Mouse (Mus musculus): ENCODE measurements around the gene Lekr1.

The Lekr1 gene

DNA sequence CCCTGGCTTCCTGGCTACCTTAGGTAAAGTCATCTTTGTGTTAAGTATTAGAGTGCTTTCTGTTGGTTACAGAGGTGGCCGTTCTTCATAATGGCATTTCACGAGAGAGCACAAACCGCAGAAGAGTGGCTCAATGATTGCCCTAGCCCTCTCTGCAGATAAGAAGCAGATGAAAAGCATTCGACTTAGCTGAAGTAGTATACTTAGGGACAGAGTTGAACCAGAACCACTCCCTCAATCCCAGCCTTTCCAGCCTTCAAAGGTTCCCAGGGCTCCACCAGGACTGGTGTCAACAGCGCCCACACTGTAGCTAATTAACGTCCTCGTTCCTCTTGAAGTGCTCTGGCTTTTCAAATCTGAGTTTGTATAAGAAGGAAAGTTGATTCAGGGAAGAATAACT is 166.4 kb downstream of the Lekr1 start:
- no peak for DNase-seq (ENCODE audit: low spot score)

DNA sequence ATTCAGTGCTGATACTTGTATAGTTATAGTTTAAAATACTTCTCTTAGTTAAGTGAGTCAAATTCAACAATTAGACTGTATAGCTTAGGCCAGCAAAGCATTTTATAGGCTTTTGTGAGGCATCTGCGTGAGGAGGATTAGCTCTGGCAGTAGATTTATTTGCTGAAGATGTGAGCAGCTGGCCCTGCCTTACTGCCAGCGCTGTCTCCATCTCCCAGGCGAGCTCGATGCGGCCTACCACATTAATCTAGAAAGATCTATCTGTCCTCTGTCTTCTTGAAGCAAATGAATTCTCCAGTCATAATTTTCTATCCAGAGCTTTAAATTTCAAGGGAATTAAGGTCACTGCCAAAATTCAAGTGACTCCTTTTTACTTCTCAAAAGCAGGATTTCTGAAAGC is 170.4 kb downstream of the Lekr1 start:
- no peak for DNase-seq (ENCODE audit: low spot score)

DNA sequence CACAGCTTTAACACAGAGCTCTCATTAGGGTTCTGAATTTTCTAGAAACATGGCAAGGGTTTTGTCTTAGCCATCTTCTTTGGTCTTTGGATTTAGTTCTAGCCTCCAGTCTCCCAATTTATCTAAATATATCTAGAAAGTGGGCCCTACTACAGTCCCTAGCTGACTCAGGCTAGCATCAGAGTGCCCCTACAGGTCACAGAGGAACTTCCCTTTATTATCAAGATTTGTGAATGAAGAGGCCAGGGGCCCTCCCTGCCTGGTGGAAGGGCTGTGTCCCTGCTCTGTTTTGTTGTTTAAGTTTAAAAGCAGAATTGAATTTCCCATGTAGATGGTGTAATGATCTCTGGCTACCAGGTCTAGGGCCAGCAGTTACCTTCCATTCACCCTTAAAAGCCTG is 173.6 kb downstream of the Lekr1 start:
- no peak for DNase-seq (ENCODE audit: low spot score)

DNA sequence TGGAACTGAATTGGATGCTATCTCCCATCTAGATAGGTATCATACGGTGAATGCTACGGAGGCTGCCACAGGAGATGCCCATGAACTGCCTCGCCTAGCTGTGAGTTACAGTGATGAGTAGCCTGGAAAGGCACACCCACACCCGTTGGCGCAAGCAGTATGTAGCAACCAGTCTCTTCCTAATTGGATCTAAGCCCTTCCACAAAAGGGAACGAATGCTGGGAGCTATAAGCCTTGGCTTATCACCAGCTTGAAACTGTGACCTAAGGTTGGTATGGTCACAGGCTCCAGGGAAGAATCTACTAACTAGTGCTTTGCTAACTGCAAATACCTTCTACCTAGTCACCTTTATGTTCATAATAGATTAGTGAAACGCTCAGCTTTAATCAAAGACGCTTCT is 175.1 kb downstream of the Lekr1 start:
- no peak for DNase-seq (ENCODE audit: low spot score)

DNA sequence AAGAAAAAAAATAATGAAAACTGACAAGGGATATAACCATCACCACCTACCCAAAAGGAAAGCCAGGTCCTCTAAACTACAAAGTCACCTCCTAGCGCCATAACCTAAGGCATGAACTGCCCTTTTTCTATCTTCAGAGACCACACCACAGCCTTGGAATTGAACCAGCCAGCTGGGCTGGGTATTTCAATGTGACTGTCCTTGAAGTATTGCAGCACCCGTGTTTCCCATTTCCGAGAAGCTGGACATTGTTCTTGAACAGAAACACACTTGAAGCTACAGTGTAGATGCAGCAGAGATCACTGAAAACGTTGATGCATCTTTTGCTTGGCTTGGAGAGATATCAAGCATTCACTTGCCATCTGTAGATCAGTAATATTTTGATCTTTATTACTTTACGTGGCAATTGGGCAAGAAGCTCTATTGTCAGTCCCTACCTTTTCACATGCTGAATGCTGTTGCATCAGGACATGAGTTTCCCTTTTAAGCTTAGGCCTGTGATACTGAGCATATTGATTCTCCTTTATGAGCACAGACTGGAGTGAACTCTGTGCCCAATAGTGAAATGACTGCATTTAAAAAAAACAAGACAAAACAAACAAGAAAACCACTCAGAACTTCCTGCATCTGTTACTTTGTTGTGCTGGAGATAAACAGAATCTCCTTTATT is 176.6 kb downstream of the Lekr1 start:
- DNase-seq (ENCODE audit: low spot score): no peak

DNA sequence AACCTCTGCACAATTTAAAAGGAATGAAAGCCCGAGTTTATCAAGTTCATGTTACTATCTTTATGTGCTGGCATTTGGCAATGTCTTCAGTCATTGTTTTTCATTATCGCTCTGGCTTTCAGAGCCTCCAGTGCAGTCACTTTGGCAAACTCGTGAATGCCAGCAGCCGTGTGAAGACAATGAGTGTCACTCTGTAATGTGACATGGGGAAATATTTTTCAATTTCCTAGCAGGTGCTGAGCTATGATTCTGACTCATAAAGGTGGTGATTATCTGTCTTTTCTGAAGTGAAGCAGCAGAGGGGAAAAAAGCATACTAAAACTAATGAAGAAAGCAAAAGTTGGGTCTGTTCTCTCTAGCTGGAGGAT is 177.1 kb downstream of the Lekr1 start:
- no peak for DNase-seq (ENCODE audit: low spot score)

DNA sequence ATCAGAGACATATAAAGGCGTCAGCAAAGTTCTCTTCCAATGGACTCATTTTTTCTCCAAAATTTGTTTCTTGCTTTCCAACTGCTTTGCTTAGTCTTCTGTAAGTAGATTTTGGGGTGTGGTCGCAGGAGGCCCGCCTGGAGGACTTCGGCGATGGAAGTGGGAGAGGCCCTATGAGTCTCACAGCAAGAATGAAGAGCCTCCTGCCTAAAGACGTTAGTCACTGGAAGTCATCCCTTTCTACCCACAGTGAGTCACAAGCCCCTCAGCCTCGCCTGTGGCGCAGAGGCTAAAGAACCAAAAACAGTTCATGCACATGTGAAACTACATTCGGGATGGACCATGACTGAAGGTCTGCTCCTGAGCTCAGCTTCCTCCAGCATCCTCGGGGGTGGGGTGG is 178.3 kb downstream of the Lekr1 start:
- no peak for DNase-seq (ENCODE audit: low spot score)

DNA sequence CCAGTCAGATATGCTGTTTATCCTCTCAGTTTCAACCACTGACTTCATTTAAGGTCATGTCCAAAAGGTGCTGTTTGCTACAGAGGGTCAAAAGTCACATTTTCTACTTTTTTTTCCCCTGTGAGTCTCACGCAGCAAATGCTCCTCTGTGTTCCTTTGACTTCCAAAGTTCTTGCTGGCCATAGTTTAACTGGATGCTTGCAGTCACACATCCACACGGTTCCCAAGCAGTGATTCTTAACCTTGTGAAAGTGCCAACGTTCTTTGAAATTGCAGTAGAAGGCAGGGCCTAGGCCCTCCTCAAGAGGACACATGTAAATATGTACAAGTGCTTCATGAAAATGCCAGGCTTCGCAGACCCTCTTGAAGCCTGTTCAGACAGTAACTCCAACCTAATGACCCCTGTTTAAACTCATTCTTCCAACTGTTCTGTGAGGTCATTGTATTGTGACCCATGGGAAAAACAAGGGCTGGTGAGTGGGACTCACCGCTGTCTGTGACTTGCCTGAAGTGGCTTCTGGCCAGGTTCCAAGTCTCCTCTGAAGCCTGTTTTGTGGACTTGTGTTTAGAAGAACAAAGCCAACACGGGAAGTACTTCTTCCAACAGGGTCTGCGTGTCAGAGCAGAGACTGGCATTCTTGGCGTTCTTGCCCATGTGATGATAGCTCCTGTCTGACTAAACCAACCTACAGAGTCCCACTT is 179.0 kb downstream of the Lekr1 start:
- no peak for DNase-seq (ENCODE audit: low spot score)

DNA sequence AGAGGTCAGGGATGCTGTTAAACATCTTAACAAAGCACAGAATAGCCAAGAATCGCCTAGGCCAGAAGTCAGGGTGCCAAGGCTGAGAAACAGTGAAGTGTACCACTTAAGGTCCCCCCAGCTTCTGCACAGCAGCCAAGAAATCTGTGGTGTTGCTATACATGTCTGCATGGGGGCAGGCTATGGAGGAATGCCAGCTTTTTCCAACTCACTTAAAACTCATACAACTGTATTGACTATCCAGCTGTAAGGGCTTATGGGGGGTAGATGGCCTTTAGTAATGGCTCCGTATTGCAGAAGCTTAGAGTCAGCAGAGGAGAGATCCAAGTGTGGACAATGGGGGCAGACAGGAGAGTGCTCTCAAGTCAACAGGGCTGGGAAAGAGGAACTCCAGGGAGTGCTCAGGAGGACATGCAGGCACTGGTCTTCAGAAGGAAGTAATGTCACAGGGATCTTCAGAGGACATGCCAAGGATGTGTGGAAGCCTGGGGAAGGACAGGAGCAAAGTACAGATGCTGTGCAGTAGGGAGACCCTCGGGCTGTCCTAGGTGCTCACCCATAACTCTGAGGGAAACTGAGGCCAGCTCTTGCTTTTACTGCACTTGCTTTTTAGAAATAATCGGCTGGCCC is 181.2 kb downstream of the Lekr1 start:
- no peak for DNase-seq (ENCODE audit: low spot score)

DNA sequence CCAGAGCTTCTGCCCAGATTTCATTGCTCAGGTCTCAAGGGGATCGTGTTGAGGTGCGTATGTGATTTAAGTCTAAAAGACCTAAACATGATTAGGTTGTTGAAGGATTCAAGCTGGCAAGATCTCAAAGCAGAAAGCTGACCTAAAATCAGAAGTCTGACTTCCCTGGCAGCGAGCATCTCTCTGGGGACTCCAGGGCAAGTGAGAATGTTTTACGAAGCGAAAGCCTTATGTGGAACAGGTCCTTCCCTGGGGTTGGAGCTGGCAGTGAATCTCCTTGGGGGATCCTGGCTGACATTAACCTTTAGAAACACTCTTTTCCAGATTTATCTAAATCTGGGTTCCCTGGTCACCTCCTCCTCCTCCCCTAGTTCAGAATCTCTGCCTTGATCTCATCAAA is 187.7 kb downstream of the Lekr1 start:
- no peak for DNase-seq (ENCODE audit: low spot score)

DNA sequence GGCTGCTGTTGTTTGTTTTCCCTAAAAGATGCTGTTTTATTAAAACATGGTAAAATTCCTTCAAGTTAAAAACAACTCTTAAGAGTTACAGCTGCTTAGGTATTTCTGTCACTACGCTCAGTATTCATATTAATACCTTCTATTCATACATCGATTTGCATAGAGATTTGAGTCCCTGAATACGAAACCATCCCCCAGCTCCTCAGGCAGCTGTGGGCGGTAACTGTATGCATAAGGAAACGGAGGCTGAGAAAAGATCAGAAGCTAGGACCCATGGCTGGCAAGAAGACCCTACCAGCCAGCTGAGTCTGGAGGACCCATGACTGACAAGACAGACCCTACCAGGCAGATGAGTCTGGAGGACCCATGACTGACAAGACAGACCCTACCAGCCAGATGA is 189.5 kb downstream of the Lekr1 start:
- no peak for DNase-seq (ENCODE audit: low spot score)

DNA sequence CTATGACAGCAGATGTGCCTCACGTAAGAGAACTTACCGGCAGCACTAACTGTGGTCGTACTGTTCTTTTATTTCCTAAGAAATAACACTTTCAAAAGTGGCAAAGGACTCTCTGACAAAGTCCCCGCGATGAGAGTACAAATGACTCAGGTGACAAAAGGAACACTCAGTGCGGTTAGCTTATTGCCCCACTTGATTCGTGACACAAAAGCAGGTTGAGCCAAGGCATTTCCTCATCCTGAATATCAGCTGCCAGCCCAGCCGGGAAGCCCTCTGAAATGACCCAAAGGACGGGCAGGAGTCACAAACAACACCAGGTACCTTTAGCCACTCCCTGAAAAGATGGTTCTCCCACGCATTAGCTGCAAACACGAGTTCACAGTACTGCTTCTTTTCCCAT is 192.1 kb downstream of the Lekr1 start:
- no peak for DNase-seq (ENCODE audit: low spot score)

DNA sequence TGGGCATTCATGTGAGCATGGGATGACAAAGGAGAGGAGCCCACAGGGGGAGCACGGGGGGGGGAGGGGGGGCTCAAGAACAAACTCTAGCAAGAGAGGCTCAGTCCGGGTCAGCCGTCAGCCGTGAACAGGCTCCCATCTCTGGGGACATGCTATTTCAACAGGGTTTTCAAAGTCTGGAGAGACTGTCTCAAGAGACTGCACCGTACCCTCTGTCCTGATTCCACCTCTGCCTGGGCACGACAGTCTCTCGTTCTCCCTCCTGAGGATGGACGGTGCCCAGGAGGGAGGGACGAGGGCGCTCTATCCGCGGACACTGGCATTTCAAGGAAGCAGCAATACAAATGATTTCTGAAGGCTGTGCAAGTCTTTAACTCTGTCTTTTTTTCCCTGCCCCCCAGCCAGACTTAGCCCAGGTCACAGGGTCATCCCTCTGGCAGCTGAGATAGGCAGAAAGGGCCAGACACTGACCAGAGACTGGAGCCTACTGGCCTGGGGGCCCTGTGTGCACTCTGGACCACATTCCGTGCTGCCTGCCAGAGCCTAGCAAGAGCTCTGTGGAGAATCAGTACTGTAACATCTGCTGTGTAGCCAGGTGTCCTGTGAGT is 192.8 kb downstream of the Lekr1 start:
- peak; percentile 24 for DNase-seq (ENCODE audit: low spot score)

DNA sequence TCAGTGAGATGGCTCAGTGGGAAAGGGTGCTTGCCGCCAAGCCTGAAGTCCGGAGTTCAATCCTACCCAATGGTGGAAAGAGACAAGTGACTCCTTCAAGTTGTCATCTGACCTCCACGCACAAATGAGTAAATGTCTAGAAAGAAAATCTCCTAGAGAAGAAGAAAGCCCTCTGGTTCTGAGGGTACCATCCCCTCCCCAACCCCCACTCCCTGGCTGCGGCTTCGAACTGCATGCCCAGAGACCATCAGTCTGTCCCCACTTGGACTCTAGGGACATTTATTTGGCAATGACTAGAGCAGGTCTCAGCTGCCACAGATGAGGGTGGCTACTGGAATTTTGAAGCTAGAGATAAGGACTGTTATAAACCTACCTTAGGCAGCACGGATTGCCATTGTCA is 193.7 kb downstream of the Lekr1 start:
- DNase-seq (ENCODE audit: low spot score): no peak

DNA sequence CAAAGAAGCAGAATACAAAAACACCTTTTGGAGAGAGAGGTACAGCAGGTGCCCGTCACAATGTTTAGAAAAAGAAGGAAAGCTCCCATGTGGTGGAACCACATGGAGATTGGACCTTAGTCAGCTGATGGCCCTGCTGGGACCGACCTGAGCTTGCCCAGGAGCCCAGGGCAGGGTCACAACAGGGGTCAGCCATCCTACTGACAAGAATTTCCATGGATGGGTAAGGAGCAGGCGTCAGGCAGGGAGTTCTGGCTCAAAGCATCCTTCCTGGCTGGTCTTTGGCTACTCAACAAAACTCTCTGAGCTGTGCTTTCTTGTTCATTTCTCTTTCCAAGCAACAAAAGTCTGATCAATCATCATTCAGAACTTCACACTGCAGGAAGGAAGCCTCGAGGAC is 194.9 kb downstream of the Lekr1 start:
- DNase-seq (ENCODE audit: low spot score): no peak

DNA sequence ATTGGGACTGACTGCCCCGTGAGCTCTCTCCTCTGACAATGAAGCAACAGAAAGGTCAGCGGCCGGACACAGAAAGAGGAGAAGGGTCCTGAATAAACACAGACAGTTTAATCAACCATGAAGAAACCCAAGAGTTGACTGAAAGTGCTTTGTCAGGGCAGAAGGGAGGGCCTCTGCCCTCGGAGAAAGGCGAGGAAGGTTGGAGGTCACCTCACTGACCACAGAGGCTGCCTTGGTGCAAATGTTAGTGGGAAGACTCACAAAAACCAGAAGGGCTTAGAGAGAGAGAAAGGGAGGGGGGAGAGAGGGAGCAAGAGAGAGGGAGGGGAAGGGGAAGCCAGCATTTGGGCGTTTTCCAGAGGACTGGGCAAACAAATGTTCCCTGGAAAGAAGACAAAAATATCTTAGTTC is 195.4 kb downstream of the Lekr1 start:
- peak; percentile 70 for DNase-seq (ENCODE audit: low spot score)

DNA sequence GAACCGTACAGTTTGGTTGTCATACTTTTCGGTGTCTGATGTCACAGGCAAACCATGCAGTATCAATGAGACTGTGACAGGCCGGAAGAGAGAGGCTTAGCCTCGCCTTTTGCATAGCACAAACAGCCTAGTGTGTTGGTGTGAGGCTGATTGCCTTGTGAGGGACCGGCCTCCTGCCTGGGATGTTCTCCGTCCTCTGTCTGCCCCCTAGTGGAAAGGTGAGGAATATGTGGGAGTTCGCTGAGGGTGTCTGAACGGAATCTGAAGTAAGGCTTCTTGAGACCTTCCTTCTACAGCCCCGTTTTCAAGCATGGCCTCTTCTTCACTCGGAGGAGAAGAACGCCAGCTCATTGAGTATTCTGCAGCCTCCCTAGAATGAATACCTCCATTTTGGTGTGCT is 197.3 kb downstream of the Lekr1 start:
- DNase-seq (ENCODE audit: low spot score): peak; percentile 89

DNA sequence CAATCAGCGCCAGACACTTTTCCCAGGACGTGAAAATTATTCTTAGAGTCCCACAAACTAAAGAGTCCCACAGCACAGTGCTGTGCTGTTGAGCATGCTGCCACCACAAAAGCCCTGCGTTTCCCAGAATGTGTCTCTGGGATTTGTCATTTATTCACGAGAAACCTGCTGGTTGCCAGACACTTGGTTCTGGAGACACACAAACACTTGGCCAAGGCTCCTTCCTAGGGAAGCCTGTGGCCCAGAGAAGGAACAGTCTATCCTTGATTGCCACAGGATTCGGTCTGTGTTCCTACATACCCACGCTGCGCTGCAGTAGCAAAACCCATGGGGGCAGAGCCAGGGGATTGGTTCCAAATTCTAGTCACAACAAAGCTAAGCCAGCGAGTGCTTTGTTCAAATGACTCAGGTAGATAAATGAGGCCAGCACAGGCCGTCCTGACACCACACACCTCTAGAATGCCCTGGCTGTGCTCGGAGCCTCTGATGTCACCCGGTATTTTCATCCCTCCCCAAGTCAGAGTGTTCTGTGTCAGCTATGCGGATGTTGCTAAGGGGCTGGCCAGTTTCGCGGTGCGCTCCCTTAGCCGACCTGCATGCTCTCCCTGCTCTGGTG is 197.8 kb downstream of the Lekr1 start:
- DNase-seq (ENCODE audit: low spot score): peak; percentile 3

DNA sequence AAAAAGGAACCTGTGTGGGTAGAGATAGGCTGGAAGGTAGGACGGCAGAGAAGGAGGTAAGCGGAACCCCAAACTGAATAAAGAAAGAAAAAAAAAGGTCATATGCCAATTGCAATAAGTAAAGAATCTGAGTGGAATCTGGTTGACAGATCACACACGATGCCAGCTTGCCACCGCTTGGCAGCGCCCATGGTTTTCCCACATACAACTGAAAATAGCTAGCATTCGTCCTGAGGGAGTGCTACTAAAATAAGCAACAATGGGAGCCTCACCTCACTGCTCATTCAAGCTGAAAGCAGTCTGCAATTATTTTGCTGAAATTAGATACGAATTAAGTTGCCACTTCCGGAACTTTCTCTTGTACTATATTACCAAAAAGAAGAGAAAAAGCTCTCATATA is 202.9 kb downstream of the Lekr1 start:
- no peak for DNase-seq (ENCODE audit: low spot score)

DNA sequence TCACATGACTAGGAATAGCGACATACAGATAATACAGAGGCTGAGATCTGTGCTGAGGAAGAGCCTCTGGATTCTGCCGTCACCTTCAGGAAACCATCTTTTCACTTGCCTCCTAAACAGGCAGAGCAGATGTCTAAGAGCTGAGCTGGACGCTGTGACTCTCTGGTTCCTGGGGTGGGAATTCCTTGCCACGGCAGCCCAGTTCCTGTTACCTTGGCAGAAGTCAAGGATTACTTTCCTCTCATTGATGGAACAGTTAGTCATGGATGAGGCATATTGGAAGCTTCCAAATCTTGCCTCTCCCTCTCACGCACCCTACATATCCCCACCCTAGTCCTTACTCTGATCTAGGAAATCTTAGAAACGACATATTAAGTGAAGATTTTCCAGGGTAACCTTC is 203.7 kb downstream of the Lekr1 start:
- DNase-seq (ENCODE audit: low spot score): no peak

DNA sequence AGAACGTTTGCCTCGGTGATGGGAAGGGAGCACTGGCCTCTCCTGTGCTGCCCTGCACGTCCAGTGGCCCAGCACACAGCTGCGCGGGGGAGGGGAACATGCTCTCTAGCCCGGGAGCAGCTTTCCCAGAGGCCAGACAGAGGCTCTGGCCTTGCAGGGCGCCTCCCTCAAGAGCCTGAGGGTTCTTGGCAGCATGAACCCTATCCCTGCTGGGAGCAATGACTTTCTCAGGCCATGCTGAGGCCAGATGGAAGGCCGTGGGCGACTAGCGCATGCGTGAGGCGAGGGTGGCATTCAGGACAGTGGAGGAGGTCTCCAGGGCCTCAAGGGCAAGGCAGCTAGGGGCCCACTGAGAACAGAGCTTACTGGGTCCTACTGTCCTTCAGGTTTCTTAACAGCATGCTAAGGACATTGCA is 205.2 kb downstream of the Lekr1 start:
- DNase-seq (ENCODE audit: low spot score): peak; percentile 75

DNA sequence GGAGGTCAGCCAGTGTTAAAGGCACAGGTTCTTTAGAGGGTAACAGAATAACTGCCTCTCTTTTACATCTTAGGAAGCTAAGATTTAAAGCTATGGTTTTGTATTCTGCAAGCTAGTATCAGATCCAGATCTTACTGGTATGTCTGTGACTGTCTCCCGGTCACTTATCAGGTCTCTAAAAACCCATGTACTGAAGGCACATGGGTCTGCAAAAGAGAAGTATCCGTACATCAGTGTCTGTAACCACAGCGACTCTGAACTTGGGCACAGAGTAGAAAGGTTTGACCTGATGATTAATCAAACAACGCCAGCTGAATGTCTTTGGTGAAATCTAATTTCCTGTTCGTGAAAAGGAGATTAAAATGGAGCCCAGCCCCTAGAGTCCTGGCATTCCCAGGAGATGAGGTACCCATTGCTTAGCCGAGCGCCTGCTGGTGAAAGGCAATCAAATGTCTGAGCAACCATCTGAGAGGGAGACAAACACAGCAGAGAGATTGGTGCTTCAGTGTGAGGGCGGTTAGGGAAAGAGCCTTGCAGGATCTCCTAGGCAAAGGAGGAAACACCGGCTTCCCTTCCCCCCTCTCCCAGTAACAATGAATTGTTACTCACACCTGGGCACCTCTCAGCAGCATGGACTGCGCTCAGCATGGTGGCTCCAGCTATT is 205.7 kb downstream of the Lekr1 start:
- no peak for DNase-seq (ENCODE audit: low spot score)

All from retina, embryonic 14.5 days (tissue).